In genomic region chr14:106136272-106136671, GRCm38 (mm10) we compare ENCODE assay signal across 24 mouse cellular contexts. TPM values are rescaled to one million over a fixed set of nuclear protein-coding genes. Genes with fewer than 3 reads are reported as not detected.
"Had no signal": no experiment of that assay in that cellular context is flagged by ENCODE, and none has a peak within 500 bp of the region (broad histone marks: within the 10 kb centered on the region; RNA-seq: fewer than 3 reads in every experiment).

No protein-coding gene starts in this region.

- H3K27ac ChIP-seq: liver, embryonic 14.5 days; midbrain, embryonic 10.5 days; midbrain, embryonic 12.5 days; neural tube, embryonic 13.5 days; neural tube, embryonic 15.5 days; stomach, embryonic 15.5 days; stomach, postnatal 0 days had no signal

- H3K4me2 ChIP-seq: lung, embryonic 14.5 days; midbrain, embryonic 12.5 days; neural tube, embryonic 13.5 days; neural tube, embryonic 15.5 days; stomach, embryonic 15.5 days had no signal

- ATAC-seq: midbrain, embryonic 16.5 days had no signal

- H3K9ac ChIP-seq: liver, embryonic 14.5 days; lung, embryonic 14.5 days; midbrain, embryonic 12.5 days; neural tube, embryonic 13.5 days; neural tube, embryonic 15.5 days; stomach, embryonic 15.5 days had no signal

- H3K4me1 ChIP-seq: midbrain, embryonic 10.5 days; midbrain, embryonic 12.5 days; neural tube, embryonic 13.5 days; neural tube, embryonic 15.5 days; stomach, embryonic 15.5 days had no signal

- DNase-seq: lung, adult 18-20 months; lung, embryonic 14.5 days; lung, postnatal 10 days; lung, postnatal 4 days; midbrain, embryonic 14.5 days; retina, postnatal 1 day; right cerebral cortex, adult 18-20 months; right cerebral cortex, postnatal 25 days; thymus, adult 2 months; thymus, postnatal 36 days had no signal

- H3K4me3 ChIP-seq: midbrain, embryonic 10.5 days; midbrain, embryonic 12.5 days; myocyte; neural tube, embryonic 13.5 days; neural tube, embryonic 15.5 days; stomach, embryonic 15.5 days had no signal

- H3K27me3 ChIP-seq: midbrain, embryonic 12.5 days; neural tube, embryonic 13.5 days; neural tube, embryonic 15.5 days; stomach, embryonic 15.5 days had no signal

- H3K36me3 ChIP-seq: midbrain, embryonic 10.5 days; midbrain, embryonic 12.5 days; neural tube, embryonic 13.5 days; neural tube, embryonic 15.5 days; stomach, embryonic 15.5 days had no signal

- H3K9me3 ChIP-seq: midbrain, embryonic 10.5 days; midbrain, embryonic 12.5 days; neural tube, embryonic 13.5 days; neural tube, embryonic 15.5 days; stomach, embryonic 15.5 days had no signal

RNA-seq across cellular contexts. Expression of gene Trim52, which starts 30.3 kb away (rescaled TPM):
- total RNA-seq: megakaryocyte-erythroid progenitor cell, adult 5-6 weeks had no signal
- polyA plus RNA-seq: liver, embryonic 14.5 days; liver, embryonic 16.5 days; lung, embryonic 14.5 days; lung, embryonic 16.5 days; midbrain, embryonic 10.5 days; midbrain, embryonic 12.5 days; midbrain, embryonic 14.5 days; midbrain, embryonic 16.5 days; myocyte; neural tube, embryonic 11.5 days; neural tube, embryonic 13.5 days; neural tube, embryonic 15.5 days; spleen, adult 2 months; stomach, embryonic 15.5 days; stomach, postnatal 0 days; thymus, adult 2 months had no signal
